Mouse (Mus musculus): ENCODE data around the gene Stk11. TPM values are rescaled to one million over a fixed set of nuclear protein-coding genes. Genes with fewer than 3 reads are reported as not detected.

The Stk11 gene
- polyA plus RNA-seq, 1 experiment from 2014 or later: 16.6 TPM

- 68% methylated on average over 8 of the region's 8 CpGs for WGBS
- Histone ChIP-seq H3K27me3 (peaks cover 20% of the 10 kb centered on the region), H3K9me3 (no peaks in the 10 kb centered on the region), H3K4me1 (peaks cover 48% of the 10 kb centered on the region), H3K4me3 (no peak overlapping the region), H3K4me2 (no peak overlapping the region), H3K36me3 (peaks cover 73% of the 10 kb centered on the region), H3K9ac (no peak overlapping the region), H3K27ac (no peak overlapping the region)
- no peak for ATAC-seq (ENCODE audit: insufficient number of reproducible peaks, low FRiP score, low TSS enrichment, low read depth)
Observed at GRCm38 (mm10) chr10:80133226-80133849, 17.7 kb downstream of the Stk11 start.

- H3K27ac ChIP-seq: no peak overlapping the region
- H3K27me3 ChIP-seq: peaks cover 20% of the 10 kb centered on the region
- no peak overlapping the region for H3K9ac ChIP-seq
- no peak for ATAC-seq (ENCODE audit: insufficient number of reproducible peaks, low FRiP score, low TSS enrichment, low read depth)
- WGBS: 88% methylated on average over 9 of the region's 9 CpGs
- H3K9me3 ChIP-seq: no peaks in the 10 kb centered on the region
- no peak overlapping the region for H3K4me2 ChIP-seq
- peaks cover 57% of the 10 kb centered on the region for H3K4me1 ChIP-seq
- peaks cover 62% of the 10 kb centered on the region for H3K36me3 ChIP-seq
- H3K4me3 ChIP-seq: no peak overlapping the region
Observed at GRCm38 (mm10) chr10:80134421-80134820, 18.8 kb downstream of the Stk11 start.

- WGBS: 84% methylated on average over 10 of the region's 10 CpGs
- Histone ChIP-seq H3K4me2 (no peak overlapping the region), H3K4me1 (peaks cover 60% of the 10 kb centered on the region), H3K36me3 (peaks cover 54% of the 10 kb centered on the region), H3K27me3 (peaks cover 20% of the 10 kb centered on the region), H3K4me3 (no peak overlapping the region), H3K9me3 (no peaks in the 10 kb centered on the region), H3K9ac (no peak overlapping the region), H3K27ac (no peak overlapping the region)
- no peak for ATAC-seq (ENCODE audit: insufficient number of reproducible peaks, low FRiP score, low TSS enrichment, low read depth)
Observed at GRCm38 (mm10) chr10:80135161-80135560, 19.6 kb downstream of the Stk11 start.

- 86% methylated on average over 1 of the region's 1 CpGs for WGBS
- peaks cover 20% of the 10 kb centered on the region for H3K27me3 ChIP-seq
- H3K4me1 ChIP-seq: peaks cover 61% of the 10 kb centered on the region
Observed at GRCm38 (mm10) chr10:80135641-80136040, 20.0 kb downstream of the Stk11 start.

GRCm38 (mm10) chr10:80136179-80136951, 20.8 kb downstream of the Stk11 start:
- H3K27me3 ChIP-seq: peaks cover 20% of the 10 kb centered on the region
- WGBS: 21% methylated on average over 41 of the region's 49 CpGs

More at GRCm38 (mm10) chr10:80135641-80136040, 20.0 kb downstream of the Stk11 start:
- no peak overlapping the region for H3K4me3 ChIP-seq
- H3K9ac ChIP-seq: no peak overlapping the region
- H3K27ac ChIP-seq: no peak overlapping the region
- H3K9me3 ChIP-seq: no peaks in the 10 kb centered on the region
- ATAC-seq (ENCODE audit: insufficient number of reproducible peaks, low FRiP score, low TSS enrichment, low read depth): no peak
- no peak overlapping the region for H3K4me2 ChIP-seq
- H3K36me3 ChIP-seq: peaks cover 50% of the 10 kb centered on the region

GRCm38 (mm10) chr10:80136952-80137625, 21.5 kb downstream of the Stk11 start:
- H3K27me3 ChIP-seq: peaks cover 20% of the 10 kb centered on the region
- no peaks in the 10 kb centered on the region for H3K9me3 ChIP-seq
- no peak overlapping the region for H3K9ac ChIP-seq
- H3K4me2 ChIP-seq: peak overlapping the region; percentile 98
- peaks cover 59% of the 10 kb centered on the region for H3K4me1 ChIP-seq
- WGBS: 6% methylated on average over 29 of the region's 29 CpGs
- ATAC-seq (ENCODE audit: insufficient number of reproducible peaks, low FRiP score, low TSS enrichment, low read depth): no peak
- H3K36me3 ChIP-seq: peaks cover 35% of the 10 kb centered on the region
- H3K4me3 ChIP-seq: peak overlapping the region; percentile 64
- peak overlapping the region; percentile 69 for H3K27ac ChIP-seq

More at GRCm38 (mm10) chr10:80136179-80136951, 20.8 kb downstream of the Stk11 start:
- Histone ChIP-seq H3K9me3 (no peaks in the 10 kb centered on the region), H3K27ac (no peak overlapping the region), H3K4me3 (peak overlapping the region; percentile 64), H3K4me1 (peaks cover 61% of the 10 kb centered on the region), H3K9ac (no peak overlapping the region), H3K36me3 (peaks cover 42% of the 10 kb centered on the region), H3K4me2 (peak overlapping the region; percentile 98)
- ATAC-seq (ENCODE audit: insufficient number of reproducible peaks, low FRiP score, low TSS enrichment, low read depth): no peak

- H3K27me3 ChIP-seq: peaks cover 20% of the 10 kb centered on the region
- 3% methylated on average over 26 of the region's 33 CpGs for WGBS
- peak overlapping the region; percentile 64 for H3K4me3 ChIP-seq
- peaks cover 59% of the 10 kb centered on the region for H3K4me1 ChIP-seq
- no peak for ATAC-seq (ENCODE audit: insufficient number of reproducible peaks, low FRiP score, low TSS enrichment, low read depth)
- peaks cover 27% of the 10 kb centered on the region for H3K36me3 ChIP-seq
- H3K9me3 ChIP-seq: no peaks in the 10 kb centered on the region
- H3K27ac ChIP-seq: peak overlapping the region; percentile 77
- peak overlapping the region; percentile 98 for H3K4me2 ChIP-seq
- H3K9ac ChIP-seq: 0 out of 2 replicates have a peak overlapping the region, but pooled peaks have one; percentile 70
Observed at GRCm38 (mm10) chr10:80137626-80138552, 22.3 kb downstream of the Stk11 start.

- peaks cover 24% of the 10 kb centered on the region for H3K36me3 ChIP-seq
- H3K4me2 ChIP-seq: peak within 1 kb of the TSS; percentile 98
- peaks cover 20% of the 10 kb centered on the region for H3K27me3 ChIP-seq
- 1% methylated on average over 63 of the region's 94 CpGs for WGBS
- H3K27ac ChIP-seq: peak within 1 kb of the TSS; percentile 77
- H3K9ac ChIP-seq: peak within 1 kb of the TSS; percentile 70
- H3K4me1 ChIP-seq: peaks cover 58% of the 10 kb centered on the region
- peak within 1 kb of the TSS; percentile 64 for H3K4me3 ChIP-seq
- no peaks in the 10 kb centered on the region for H3K9me3 ChIP-seq
- no peak for ATAC-seq (ENCODE audit: insufficient number of reproducible peaks, low FRiP score, low TSS enrichment, low read depth)
Observed at GRCm38 (mm10) chr10:80138553-80139438, 23.2 kb downstream of the Stk11 start, which contains the start of gene Atp5d. TSS of gene Atp5d (plus strand) at chr10:80138632.

GRCm38 (mm10) chr10:80139439-80139775, 23.8 kb downstream of the Stk11 start:
- Histone ChIP-seq H3K4me3 (peak overlapping the region; percentile 64), H3K4me1 (peaks cover 58% of the 10 kb centered on the region), H3K36me3 (peaks cover 24% of the 10 kb centered on the region), H3K9ac (peak overlapping the region; percentile 70), H3K4me2 (peak overlapping the region; percentile 98), H3K27me3 (peaks cover 20% of the 10 kb centered on the region), H3K27ac (peak overlapping the region; percentile 77), H3K9me3 (no peaks in the 10 kb centered on the region)
- ATAC-seq (ENCODE audit: insufficient number of reproducible peaks, low FRiP score, low TSS enrichment, low read depth): no peak
- 0% methylated on average over 8 of the region's 10 CpGs for WGBS

- Histone ChIP-seq H3K9ac (no peak overlapping the region), H3K27me3 (peaks cover 17% of the 10 kb centered on the region), H3K4me1 (peaks cover 63% of the 10 kb centered on the region), H3K4me2 (no peak overlapping the region), H3K27ac (0 out of 2 replicates have a peak overlapping the region, but pooled peaks have one; percentile 77), H3K36me3 (peaks cover 24% of the 10 kb centered on the region), H3K9me3 (no peaks in the 10 kb centered on the region), H3K4me3 (no peak overlapping the region)
- ATAC-seq (ENCODE audit: insufficient number of reproducible peaks, low FRiP score, low TSS enrichment, low read depth): no peak
- 73% methylated on average over 11 of the region's 11 CpGs for WGBS
Observed at GRCm38 (mm10) chr10:80139975-80140665, 24.5 kb downstream of the Stk11 start.
